In genomic region chr3:93597221-93597913, GRCm38 (mm10) we compare ENCODE assay signal across 8 mouse cellular contexts. TPM values are rescaled to one million over a fixed set of nuclear protein-coding genes. Genes with fewer than 3 reads are reported as not detected.
DNase-seq lines count a peak whose midpoint lies in the region; ATAC-seq and TF ChIP-seq lines count a peak whose summit lies in the region.

No protein-coding gene starts in this region.

- H3K27ac ChIP-seq in embryonic facial prominence, embryonic 15.5 days (replicated peaks), result peak overlapping the region; percentile 76
- H3K27ac ChIP-seq in heart, postnatal 0 days (ENCODE audit: low read depth), result peak overlapping the region; percentile 78
- no peak overlapping the region for H3K27ac ChIP-seq in liver, embryonic 12.5 days
- no peak overlapping the region for H3K27ac ChIP-seq in neural tube, embryonic 11.5 days (ENCODE audit: low read depth, low read length)

- no peak overlapping the region for H3K4me2 ChIP-seq in embryonic facial prominence, embryonic 15.5 days (replicated peaks)
- no peak overlapping the region for H3K4me2 ChIP-seq in heart, postnatal 0 days (ENCODE audit: low read depth, low read length)
- no peak overlapping the region for H3K4me2 ChIP-seq in liver, embryonic 12.5 days
- no peak overlapping the region for H3K4me2 ChIP-seq in neural tube, embryonic 11.5 days (ENCODE audit: low read depth)

- peak; percentile 90 for ATAC-seq in embryonic facial prominence, embryonic 15.5 days (ENCODE audit: insufficient number of reproducible peaks, low FRiP score, low TSS enrichment, low read depth)
- ATAC-seq in heart, postnatal 0 days (ENCODE audit: insufficient read depth, low read depth), result peak; percentile 96
- ATAC-seq in liver, embryonic 12.5 days, result peak; percentile 58; the same call in 1 of the 2 replicates
- ATAC-seq in neural tube, embryonic 11.5 days (ENCODE audit: insufficient read depth, low FRiP score, low TSS enrichment), result peak; percentile 95

- peak; percentile 34 to 40 for DNase-seq in right cerebral cortex, adult 2 months (ENCODE audit: low spot score in 2 of 2)
- DNase-seq in right cerebral cortex, postnatal 14 days, result no peak
- peak; percentile 92 for DNase-seq in heart, postnatal 0 days (ENCODE audit: low spot score)
- peak; percentile 80 for DNase-seq in kidney, postnatal 10 days
- DNase-seq in neural tube, embryonic 11.5 days (ENCODE audit: low spot score), result peak; percentile 41
- no peak for DNase-seq in thymus, postnatal 36 days

- H3K4me3 ChIP-seq in embryonic facial prominence, embryonic 15.5 days (replicated peaks), result no peak overlapping the region
- no peak overlapping the region for H3K4me3 ChIP-seq in heart, postnatal 0 days (ENCODE audit: low read depth, low read length)
- H3K4me3 ChIP-seq in liver, embryonic 12.5 days, result no peak overlapping the region
- H3K4me3 ChIP-seq in neural tube, embryonic 11.5 days (ENCODE audit: low read depth, low read length), result no peak overlapping the region

- WGBS in embryonic facial prominence, embryonic 15.5 days, result 23% methylated on average over 5 of the region's 5 CpGs
- 40% methylated on average over 5 of the region's 5 CpGs for WGBS in heart, postnatal 0 days
- 54% methylated on average over 5 of the region's 5 CpGs for WGBS in liver, embryonic 12.5 days (ENCODE audit: insufficient replicate concordance)
- WGBS in neural tube, embryonic 11.5 days, result 24% methylated on average over 5 of the region's 5 CpGs

- no peaks in the 10 kb centered on the region for H3K9me3 ChIP-seq in embryonic facial prominence, embryonic 15.5 days (replicated peaks)
- H3K9me3 ChIP-seq in heart, postnatal 0 days (replicated peaks; ENCODE audit: control insufficient read depth, low read length), result no peaks in the 10 kb centered on the region
- no peaks in the 10 kb centered on the region for H3K9me3 ChIP-seq in liver, embryonic 12.5 days (replicated peaks)
- no peaks in the 10 kb centered on the region for H3K9me3 ChIP-seq in neural tube, embryonic 11.5 days (ENCODE audit: control insufficient read depth, low read length)

- TF ChIP-seq CTCF in heart, postnatal 0 days (IDR thresholded peaks at IDR 0.05; ENCODE audit: low read depth), result no peak

- peaks cover 15% of the 10 kb centered on the region for H3K4me1 ChIP-seq in embryonic facial prominence, embryonic 15.5 days
- H3K4me1 ChIP-seq in heart, postnatal 0 days (ENCODE audit: control insufficient read depth, insufficient read depth), result no peaks in the 10 kb centered on the region
- H3K4me1 ChIP-seq in liver, embryonic 12.5 days, result peaks cover 9% of the 10 kb centered on the region; the same call in 1 of the 2 replicates
- H3K4me1 ChIP-seq in neural tube, embryonic 11.5 days (ENCODE audit: control insufficient read depth, insufficient read depth, low read length), result no peaks in the 10 kb centered on the region

- H3K27me3 ChIP-seq in embryonic facial prominence, embryonic 15.5 days, result no peaks in the 10 kb centered on the region
- no peaks in the 10 kb centered on the region for H3K27me3 ChIP-seq in heart, postnatal 0 days (ENCODE audit: control insufficient read depth, insufficient read depth, low read length)
- no peaks in the 10 kb centered on the region for H3K27me3 ChIP-seq in liver, embryonic 12.5 days (replicated peaks)
- peaks cover 2% of the 10 kb centered on the region; the same call in 1 of the 2 replicates for H3K27me3 ChIP-seq in neural tube, embryonic 11.5 days (ENCODE audit: control insufficient read depth, insufficient read depth, low read length)

- H3K9ac ChIP-seq in embryonic facial prominence, embryonic 15.5 days, result no peak overlapping the region
- H3K9ac ChIP-seq in heart, postnatal 0 days (replicated peaks; ENCODE audit: low read depth, low read length), result no peak overlapping the region
- H3K9ac ChIP-seq in liver, embryonic 12.5 days, result no peak overlapping the region
- no peak overlapping the region for H3K9ac ChIP-seq in neural tube, embryonic 11.5 days (ENCODE audit: low read length)

- no peaks in the 10 kb centered on the region for H3K36me3 ChIP-seq in embryonic facial prominence, embryonic 15.5 days
- no peaks in the 10 kb centered on the region for H3K36me3 ChIP-seq in heart, postnatal 0 days (replicated peaks; ENCODE audit: control insufficient read depth, insufficient read depth, low read length)
- no peaks in the 10 kb centered on the region for H3K36me3 ChIP-seq in liver, embryonic 12.5 days
- no peaks in the 10 kb centered on the region for H3K36me3 ChIP-seq in neural tube, embryonic 11.5 days (ENCODE audit: control insufficient read depth, insufficient read depth, low read length)

- no peak for TF ChIP-seq EP300 in heart, postnatal 0 days (IDR thresholded peaks at IDR 0.05; ENCODE audit: low read depth)

RNA-seq across cellular contexts. Expression of gene S100a10, which starts 42.5 kb away (rescaled TPM):
- 700 and 709 TPM in 2 replicates for polyA plus RNA-seq in embryonic facial prominence, embryonic 15.5 days (2015; fragmentation: Nextera tagmentation; extraction: Ambion mirVana)
- total RNA-seq in heart, postnatal 0 days (2014; rRNA removed; ENCODE audit: low replicate concordance), result 199 and 247 TPM in 2 replicates
- 174 and 192 TPM in 2 replicates for polyA plus RNA-seq in heart, postnatal 0 days (2015; fragmentation: Nextera tagmentation; extraction: Ambion mirVana)
- polyA plus RNA-seq in liver, embryonic 12.5 days (2016; fragmentation: Nextera tagmentation; extraction: Ambion mirVana), result 87.8 and 91.1 TPM in 2 replicates
- polyA plus RNA-seq in neural tube, embryonic 11.5 days (2014; fragmentation: Nextera tagmentation; extraction: Ambion mirVana), result 202 and 203 TPM in 2 replicates

RNA-seq across cellular contexts. Expression of gene Tdpoz2, which starts 55.1 kb away (rescaled TPM):
- polyA plus RNA-seq in embryonic facial prominence, embryonic 15.5 days (2015; fragmentation: Nextera tagmentation; extraction: Ambion mirVana), result not detected in 2 replicates
- not detected in 2 replicates for total RNA-seq in heart, postnatal 0 days (2014; rRNA removed; ENCODE audit: low replicate concordance)
- polyA plus RNA-seq in heart, postnatal 0 days (2015; fragmentation: Nextera tagmentation; extraction: Ambion mirVana), result not detected in 2 replicates
- not detected in 2 replicates for polyA plus RNA-seq in liver, embryonic 12.5 days (2016; fragmentation: Nextera tagmentation; extraction: Ambion mirVana)
- polyA plus RNA-seq in neural tube, embryonic 11.5 days (2014; fragmentation: Nextera tagmentation; extraction: Ambion mirVana), result not detected in 2 replicates

Comparison
In these comparisons a context has a peak if more than half of its experiments do, and no peak if none do; other contexts are left out.
1. DNase-seq: peak in right cerebral cortex, adult 2 months (2 of 2), heart, postnatal 0 days (single experiment), kidney, postnatal 10 days (single experiment) and neural tube, embryonic 11.5 days (single experiment); none in right cerebral cortex, postnatal 14 days (single experiment) and thymus, postnatal 36 days (0 of 2).
2. H3K27ac ChIP-seq: peak in embryonic facial prominence, embryonic 15.5 days (single experiment) and heart, postnatal 0 days (single experiment); none in liver, embryonic 12.5 days (single experiment) and neural tube, embryonic 11.5 days (single experiment).
3. Peak in every context shown above with its lines, with median percentiles within 50 percentile points of each other: ATAC-seq.